Mouse (Mus musculus) midbrain, embryonic 13.5 days (tissue): ENCODE measurements around the gene Mast1. TPM values are rescaled to one million over a fixed set of nuclear protein-coding genes. Genes with fewer than 3 reads are reported as not detected.
A peak's percentile ranks its signal among the peaks of the same experiment; 100 is the strongest.

Source experiments
- ATAC-seq: fragments of 200-750 bp; cut with Nextera tagmentation; 2 replicates; pipeline ENCODE4 v1.8.0; 2017; ENCODE audit warnings: mild to moderate bottlenecking, moderate TSS enrichment, moderate library complexity
- H3K27ac ChIP-seq: fragments of 300-500 bp; sonication (generic); 2 replicates; pipeline ENCODE4 v1.5.1; 2015; ENCODE audit warnings: inconsistent platforms, mild to moderate bottlenecking, moderate library complexity
- H3K27me3 ChIP-seq: fragments of 300-500 bp; sonication (generic); 2 replicates; pipeline ENCODE4 v1.6.1; 2015; ENCODE audit warnings: mild to moderate bottlenecking, inconsistent platforms
- H3K36me3 ChIP-seq: fragments of 300-500 bp; sonication (generic); 2 replicates; pipeline ENCODE4 v1.6.1; 2015; ENCODE audit warnings: mild to moderate bottlenecking, inconsistent platforms
- H3K4me1 ChIP-seq: fragments of 300-500 bp; sonication (generic); replicated peaks from 2 replicates; pipeline ENCODE4 v1.6.1; 2015; ENCODE audit warnings: inconsistent platforms
- H3K4me2 ChIP-seq: fragments of 300-500 bp; sonication (generic); replicated peaks from 2 replicates; pipeline ENCODE4 v1.6.1; 2015; ENCODE audit warnings: moderate library complexity, mild to moderate bottlenecking, inconsistent platforms
- H3K4me3 ChIP-seq: fragments of 300-500 bp; sonication (generic); replicated peaks from 2 replicates; pipeline ENCODE4 v1.5.1; 2015; ENCODE audit warnings: mild to moderate bottlenecking, inconsistent platforms
- H3K9ac ChIP-seq: fragments of 300-500 bp; sonication (generic); replicated peaks from 2 replicates; pipeline ENCODE4 v1.6.1; 2015; ENCODE audit warnings: mild to moderate bottlenecking, inconsistent platforms
- H3K9me3 ChIP-seq: fragments of 300-500 bp; sonication (generic); 2 replicates; pipeline ENCODE4 v1.6.1; 2016; ENCODE audit warnings: mild to moderate bottlenecking, inconsistent platforms
- WGBS: fragments of 180-500 bp; shearing (Covaris S2); methylation state at CpG from one replicate; pipeline ENCODE4 v1.1.7; 2015; 5-methylcytosine and 5-hydroxymethylcytosine counted together
- polyA plus RNA-seq: library from polyadenylated mRNA; unstranded; fragments of >200 nt; fragmentation: Nextera tagmentation; extraction: Ambion mirVana; gene quantifications from 2 replicates; pipeline ENCODE4 v1.2.1, GENCODE M21; 2015

Mast1 gene
- polyA plus RNA-seq = 55.6 and 56.1 TPM in 2 replicates

GRCm38 (mm10) chr8:84936962-84937546 lies at the start of gene Mast1:
Gene Mast1, minus strand, starts transcription at chr8:84937359.
- WGBS = under 1% methylated on average over 49 of the region's 50 CpGs
- Histone ChIP-seq H3K27ac (peak within 1 kb of the TSS; percentile 97), H3K9me3 (no peaks in the 10 kb centered on the region), H3K4me3 (peak within 1 kb of the TSS; percentile 89), H3K9ac (peak within 1 kb of the TSS; percentile 98), H3K36me3 (peaks cover 14% of the 10 kb centered on the region), H3K27me3 (peaks cover 24% of the 10 kb centered on the region), H3K4me2 (peak within 1 kb of the TSS; percentile 73), H3K4me1 (peaks cover 38% of the 10 kb centered on the region)
- peak; percentile 73 for ATAC-seq

- H3K4me1 ChIP-seq = peaks cover 38% of the 10 kb centered on the region
- H3K27ac ChIP-seq = peak overlapping the region; percentile 10; the same call in 1 of the 2 replicates
- no peak for ATAC-seq
- no peaks in the 10 kb centered on the region for H3K36me3 ChIP-seq
- WGBS = 44% methylated on average over 8 of the region's 8 CpGs
- peak overlapping the region; percentile 89 for H3K4me2 ChIP-seq
- H3K9ac ChIP-seq = peak overlapping the region; percentile 62; the same call in 1 of the 2 replicates
- no peaks in the 10 kb centered on the region for H3K9me3 ChIP-seq
- H3K27me3 ChIP-seq = peaks cover 51% of the 10 kb centered on the region
- peak overlapping the region; percentile 46 for H3K4me3 ChIP-seq
These were observed 49.3 kb upstream of the Mast1 start for GRCm38 (mm10) chr8:84986379-84986945.

- Histone ChIP-seq H3K36me3 (no peaks in the 10 kb centered on the region), H3K9ac (peak overlapping the region; percentile 62), H3K27ac (peak overlapping the region; percentile 10; the same call in 1 of the 2 replicates), H3K4me2 (peak overlapping the region; percentile 89), H3K27me3 (peaks cover 55% of the 10 kb centered on the region), H3K9me3 (no peaks in the 10 kb centered on the region), H3K4me1 (peaks cover 39% of the 10 kb centered on the region), H3K4me3 (peak overlapping the region; percentile 46)
- under 1% methylated on average over 53 of the region's 53 CpGs for WGBS
- peak; percentile 19; the same call in 1 of the 2 replicates for ATAC-seq
These were observed 48.7 kb upstream of the Mast1 start for GRCm38 (mm10) chr8:84985684-84986378.

- peak overlapping the region; percentile 62 for H3K9ac ChIP-seq
- WGBS = under 1% methylated on average over 23 of the region's 23 CpGs
- peaks cover 43% of the 10 kb centered on the region for H3K4me1 ChIP-seq
- peak overlapping the region; percentile 46 for H3K4me3 ChIP-seq
- H3K4me2 ChIP-seq = peak overlapping the region; percentile 89
- H3K9me3 ChIP-seq = no peaks in the 10 kb centered on the region
- H3K27me3 ChIP-seq = peaks cover 61% of the 10 kb centered on the region
- ATAC-seq = no peak
- H3K36me3 ChIP-seq = no peaks in the 10 kb centered on the region
- no peak overlapping the region for H3K27ac ChIP-seq
These were observed 48.0 kb upstream of the Mast1 start for GRCm38 (mm10) chr8:84985049-84985683.

- WGBS = 13% methylated on average over 16 of the region's 16 CpGs
- Histone ChIP-seq H3K27ac (peak overlapping the region; percentile 44; the same call in 1 of the 2 replicates), H3K4me1 (peaks cover 49% of the 10 kb centered on the region), H3K9ac (peak overlapping the region; percentile 62), H3K4me2 (peak overlapping the region; percentile 89), H3K4me3 (no peak overlapping the region), H3K36me3 (no peaks in the 10 kb centered on the region), H3K9me3 (no peaks in the 10 kb centered on the region), H3K27me3 (peaks cover 63% of the 10 kb centered on the region)
- no peak for ATAC-seq
These were observed 47.3 kb upstream of the Mast1 start for GRCm38 (mm10) chr8:84984294-84985048.

- no peak for ATAC-seq
- H3K4me2 ChIP-seq = no peak overlapping the region
- no peak overlapping the region for H3K27ac ChIP-seq
- H3K36me3 ChIP-seq = no peaks in the 10 kb centered on the region
- 57% methylated on average over 3 of the region's 3 CpGs for WGBS
- peaks cover 62% of the 10 kb centered on the region for H3K27me3 ChIP-seq
- H3K9ac ChIP-seq = no peak overlapping the region
- H3K4me1 ChIP-seq = peaks cover 64% of the 10 kb centered on the region
- H3K4me3 ChIP-seq = no peak overlapping the region
- H3K9me3 ChIP-seq = no peaks in the 10 kb centered on the region
These were observed 45.4 kb upstream of the Mast1 start for GRCm38 (mm10) chr8:84982499-84983011.

GRCm38 (mm10) chr8:84981644-84982498 lies 44.7 kb upstream of the Mast1 start:
- 85% methylated on average over 15 of the region's 15 CpGs for WGBS

GRCm38 (mm10) chr8:84980622-84981358 lies 43.6 kb upstream of the Mast1 start:
- Histone ChIP-seq H3K9me3 (no peaks in the 10 kb centered on the region), H3K4me1 (peaks cover 77% of the 10 kb centered on the region), H3K4me2 (peak overlapping the region; percentile 95), H3K36me3 (no peaks in the 10 kb centered on the region), H3K4me3 (no peak overlapping the region), H3K27ac (peak overlapping the region; percentile 51; the same call in 1 of the 2 replicates), H3K27me3 (peaks cover 60% of the 10 kb centered on the region), H3K9ac (peak overlapping the region; percentile 4; the same call in 1 of the 2 replicates)
- WGBS = 38% methylated on average over 11 of the region's 11 CpGs
- ATAC-seq = no peak

More at GRCm38 (mm10) chr8:84981644-84982498, 44.7 kb upstream of the Mast1 start:
- Histone ChIP-seq H3K4me3 (no peak overlapping the region), H3K36me3 (no peaks in the 10 kb centered on the region), H3K4me1 (peaks cover 71% of the 10 kb centered on the region), H3K4me2 (no peak overlapping the region), H3K9me3 (no peaks in the 10 kb centered on the region), H3K9ac (no peak overlapping the region), H3K27me3 (peaks cover 63% of the 10 kb centered on the region), H3K27ac (peak overlapping the region; percentile 51; the same call in 1 of the 2 replicates)
- ATAC-seq = no peak

- peak overlapping the region; percentile 46; the same call in 1 of the 2 replicates for H3K9ac ChIP-seq
- H3K4me2 ChIP-seq = peak overlapping the region; percentile 95
- peak overlapping the region; percentile 53 for H3K4me3 ChIP-seq
- peak overlapping the region; percentile 35; the same call in 1 of the 2 replicates for H3K27ac ChIP-seq
- peaks cover 5% of the 10 kb centered on the region; the same call in 1 of the 2 replicates for H3K36me3 ChIP-seq
- no peaks in the 10 kb centered on the region for H3K9me3 ChIP-seq
- 3% methylated on average over 42 of the region's 42 CpGs for WGBS
- H3K4me1 ChIP-seq = peaks cover 74% of the 10 kb centered on the region
- peak; percentile 21 for ATAC-seq
- peaks cover 57% of the 10 kb centered on the region for H3K27me3 ChIP-seq
These were observed 42.7 kb upstream of the Mast1 start for GRCm38 (mm10) chr8:84979599-84980421.
